Mouse (Mus musculus) left cerebral cortex, adult 8-10 months (tissue): ENCODE results near the gene Nipal1. TPM values are rescaled to one million over a fixed set of nuclear protein-coding genes. Genes with fewer than 3 reads are reported as not detected.

Experiments
- DNase-seq, 2 experiments: peaks; one replicate each; pipeline ENCODE4 v3.0.0; 2022; ENCODE audit warnings: low spot score in 2 of 2
- total RNA-seq, 4 experiments: library from RNA; stranded (reverse); gene quantifications; 2 replicates each; pipeline ENCODE4 v1.2.4; 2022

The Nipal1 gene
- not detected for total RNA-seq

- no peak for DNase-seq
Observed at GRCm38 (mm10) chr5:72647418-72647907, at the start of gene Nipal1. Gene Nipal1, plus strand, starts transcription at chr5:72647795.

- DNase-seq: no peak
Observed at GRCm38 (mm10) chr5:72601006-72601405, 46.6 kb upstream of the Nipal1 start.

DNA sequence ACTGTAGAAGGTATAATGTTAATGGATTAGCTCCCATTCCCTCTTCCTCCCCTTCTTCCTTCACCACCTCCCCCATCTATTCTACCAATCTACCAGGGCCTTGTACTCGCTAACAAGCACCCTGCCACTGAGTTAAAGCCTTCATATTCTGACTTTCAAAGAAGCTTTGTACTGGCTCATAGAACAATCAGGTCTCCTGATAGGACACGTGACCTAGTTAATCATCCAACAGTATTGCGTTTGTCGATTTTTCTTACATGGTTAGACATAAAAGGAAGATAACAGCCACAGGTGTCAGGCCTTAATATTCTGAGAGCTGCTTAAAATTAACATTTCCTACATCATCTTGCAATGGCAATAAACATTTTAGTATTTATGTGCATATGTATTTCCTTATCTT is 44.5 kb upstream of the Nipal1 start:
- no peak for DNase-seq

DNA sequence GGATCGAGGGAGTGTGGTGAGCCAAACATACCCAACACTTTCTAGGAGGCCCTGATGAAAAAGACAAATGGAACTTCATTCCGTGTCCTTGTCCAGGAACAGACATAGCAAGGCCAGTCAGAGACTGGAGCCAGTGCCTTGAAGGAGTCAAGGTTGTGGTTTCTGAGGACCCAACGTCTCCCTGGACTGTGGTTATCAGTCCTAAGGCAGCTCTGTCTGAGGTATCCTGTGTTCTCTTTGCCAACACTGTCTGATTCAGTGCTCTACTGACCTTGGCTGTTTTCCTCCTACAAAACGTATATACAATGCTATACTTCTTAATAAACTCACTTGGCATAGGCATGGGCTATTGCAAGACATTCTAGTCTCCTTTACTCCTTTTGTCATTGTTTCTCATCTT is 30.2 kb upstream of the Nipal1 start:
- DNase-seq: no peak

DNA sequence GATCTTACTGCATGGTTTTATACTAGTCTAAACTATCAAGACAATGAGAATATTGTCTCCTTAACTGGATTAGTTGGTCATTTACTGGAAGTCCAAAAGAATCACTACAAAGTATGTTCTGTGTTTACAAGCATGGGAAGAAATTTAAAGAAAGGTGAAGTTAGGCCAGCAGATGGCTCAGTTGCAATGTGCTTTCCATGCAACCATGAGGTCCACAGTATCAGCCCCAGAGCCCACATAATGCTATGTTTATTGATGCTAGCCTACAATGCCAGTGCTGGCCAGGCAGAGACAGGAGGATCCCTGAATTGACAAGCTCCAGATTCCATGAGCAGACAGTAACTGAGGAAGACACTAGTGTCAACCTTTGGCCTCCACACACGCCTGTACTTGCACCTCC is 26.6 kb upstream of the Nipal1 start:
- no peak for DNase-seq

GRCm38 (mm10) chr5:72630026-72630425 is 17.6 kb upstream of the Nipal1 start:
- no peak for DNase-seq

DNA sequence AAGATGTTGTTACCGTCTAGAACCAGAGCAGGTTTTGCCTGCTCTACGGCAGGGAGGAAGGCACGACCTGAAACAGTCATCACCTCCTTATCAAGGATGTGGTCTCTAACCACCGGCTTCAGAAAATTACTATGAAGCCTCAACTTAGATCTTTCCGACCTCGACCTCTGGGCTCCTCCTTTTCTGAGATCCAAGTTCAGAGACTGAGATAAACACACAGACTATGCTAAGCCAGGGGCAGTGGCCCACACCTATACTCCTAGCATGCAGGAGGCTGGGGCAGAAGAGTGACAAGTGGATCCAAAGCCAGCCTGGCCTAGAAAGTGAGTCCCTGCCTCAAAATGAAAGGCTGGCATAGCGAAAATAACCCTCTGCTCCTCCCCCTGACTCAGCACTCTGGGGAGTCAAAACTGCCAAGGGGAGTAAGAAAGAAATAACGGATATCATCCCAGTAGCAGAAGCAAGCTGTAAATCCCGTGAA is 12.8 kb upstream of the Nipal1 start:
- no peak for DNase-seq

DNA sequence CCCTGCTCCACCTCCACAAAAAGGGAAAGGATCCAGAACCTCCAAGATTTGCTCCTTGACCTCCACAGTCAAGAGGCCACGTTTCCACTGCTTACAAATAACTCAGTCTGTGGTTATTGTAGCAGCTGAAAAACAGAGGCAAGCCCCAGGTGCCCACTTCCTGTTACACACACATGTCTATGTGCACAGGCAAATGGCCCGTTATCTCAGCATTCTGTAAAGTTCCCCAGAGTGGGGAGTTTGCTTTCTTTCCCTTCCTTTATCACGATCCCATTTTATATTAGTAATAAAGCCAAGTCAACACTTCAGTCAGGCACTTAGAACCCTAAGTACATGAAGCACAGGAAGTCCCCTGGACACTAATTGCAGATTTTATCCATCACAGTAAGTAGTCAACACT is 11.5 kb upstream of the Nipal1 start:
- no peak for DNase-seq

DNA sequence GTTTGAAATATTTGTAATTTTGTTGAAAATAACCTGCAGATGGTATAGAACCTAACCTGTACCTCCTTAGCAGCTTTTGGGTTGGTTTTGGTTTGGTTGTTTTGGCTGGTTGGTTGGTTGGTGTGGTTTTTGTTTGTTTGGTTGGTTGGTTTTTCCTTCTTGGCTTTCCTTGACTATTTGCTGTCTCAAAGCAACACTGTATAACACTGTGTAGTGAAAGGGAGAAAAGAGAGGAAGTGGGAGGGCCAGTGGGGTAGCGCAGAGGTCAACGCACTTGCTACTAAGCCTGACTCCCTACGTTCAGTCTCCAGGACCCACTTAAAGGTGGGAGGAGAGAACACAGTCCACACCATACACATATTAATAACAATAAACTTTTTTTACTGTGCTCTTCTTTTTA is 11.0 kb upstream of the Nipal1 start:
- no peak for DNase-seq

GRCm38 (mm10) chr5:72640072-72640471 is 7.5 kb upstream of the Nipal1 start:
- no peak for DNase-seq

- DNase-seq: no peak
Observed at GRCm38 (mm10) chr5:72643655-72644054, 3.9 kb upstream of the Nipal1 start.

DNA sequence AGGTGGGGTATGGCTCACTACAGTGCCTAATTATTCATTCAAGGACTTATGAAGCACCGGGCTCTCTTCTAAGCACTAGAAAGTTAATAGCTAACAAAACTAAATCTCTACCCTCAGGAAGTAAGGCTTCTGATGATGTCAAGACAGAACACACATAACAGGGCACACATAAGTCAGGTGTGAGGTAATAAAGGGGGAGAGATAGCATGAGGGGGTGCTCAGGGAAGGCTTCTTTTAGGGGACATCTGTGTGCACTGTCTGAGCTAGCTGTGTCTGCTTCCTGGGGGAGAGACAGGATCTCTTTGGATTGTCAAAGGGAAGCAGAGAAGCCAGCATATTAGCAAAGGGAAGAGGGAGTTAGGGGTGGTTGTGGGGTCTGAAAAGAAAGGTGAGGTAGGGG is 3.4 kb upstream of the Nipal1 start, which contains the start of gene Cnga1:
Gene Cnga1, minus strand, starts transcription at position 101 of the 400 bp plus-strand sequence.
- no peak for DNase-seq

- no peak for DNase-seq
Observed at GRCm38 (mm10) chr5:72646131-72646530, 1.5 kb upstream of the Nipal1 start.

GRCm38 (mm10) chr5:72646996-72647395 is 599 bp upstream of the Nipal1 start:
- no peak for DNase-seq

GRCm38 (mm10) chr5:72647958-72648595 is 482 bp downstream of the Nipal1 start:
- DNase-seq: no peak

DNA sequence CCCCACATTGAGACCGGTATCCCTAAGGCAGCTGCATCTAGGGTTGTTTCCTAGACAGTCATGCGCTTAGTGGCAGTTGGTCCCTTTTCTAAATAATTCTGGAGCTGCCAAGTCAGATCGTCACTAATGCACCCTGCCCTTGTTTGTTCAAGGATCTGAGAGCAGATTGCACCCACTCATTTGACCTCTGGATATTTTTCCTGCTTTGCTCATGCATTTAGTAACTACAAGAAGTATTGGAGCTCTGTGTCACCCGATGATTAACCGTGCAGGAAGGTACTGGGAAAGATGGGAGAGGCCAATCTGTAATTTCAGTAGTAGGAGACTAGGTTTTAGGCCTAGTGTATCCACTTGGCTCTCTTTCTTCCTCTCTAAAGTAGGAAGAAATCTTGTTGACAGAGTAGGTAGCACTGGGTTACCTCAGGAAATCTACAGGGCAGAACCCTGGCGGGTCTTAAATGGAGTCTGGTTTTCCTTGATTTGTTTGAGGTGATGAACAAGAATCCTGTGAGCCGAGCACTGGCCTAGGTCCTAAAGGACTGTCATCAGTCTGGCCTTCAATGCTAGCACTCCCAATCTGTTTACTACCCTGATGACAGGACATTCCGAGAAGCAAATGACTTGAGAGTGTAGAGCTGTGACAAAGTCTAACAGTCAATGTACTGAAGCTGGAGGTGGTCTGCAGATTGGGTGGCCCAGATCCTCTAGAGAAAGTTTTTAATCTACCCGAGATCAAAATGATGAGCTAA is 1.6 kb downstream of the Nipal1 start:
- no peak for DNase-seq

GRCm38 (mm10) chr5:72653068-72653674 is 5.6 kb downstream of the Nipal1 start:
- no peak for DNase-seq

DNA sequence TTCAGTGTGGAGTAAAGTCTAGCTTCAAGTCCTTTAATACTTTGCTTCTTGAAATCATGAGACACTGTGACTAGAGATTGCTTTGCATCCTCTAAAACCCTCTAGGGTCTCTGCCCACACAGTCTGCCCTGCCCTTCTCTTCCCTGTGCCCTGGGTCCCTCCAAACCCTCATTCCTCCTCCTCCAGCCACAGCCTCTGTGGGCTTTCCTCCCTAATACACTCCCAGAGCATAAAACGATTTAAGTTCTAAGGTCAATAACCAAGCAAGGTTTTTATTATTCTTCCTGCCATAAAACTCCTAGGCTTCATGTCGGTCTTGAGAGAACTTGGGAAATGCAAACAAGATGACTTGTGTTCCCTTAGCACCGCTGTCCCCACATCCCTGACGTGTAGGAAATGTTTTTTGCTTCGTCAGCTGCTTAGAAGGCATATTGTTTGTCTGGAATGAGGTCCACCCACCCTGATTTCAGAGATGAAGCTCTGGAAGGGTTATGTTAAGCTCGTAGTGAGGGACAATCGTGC is 8.7 kb downstream of the Nipal1 start:
- no peak for DNase-seq

DNA sequence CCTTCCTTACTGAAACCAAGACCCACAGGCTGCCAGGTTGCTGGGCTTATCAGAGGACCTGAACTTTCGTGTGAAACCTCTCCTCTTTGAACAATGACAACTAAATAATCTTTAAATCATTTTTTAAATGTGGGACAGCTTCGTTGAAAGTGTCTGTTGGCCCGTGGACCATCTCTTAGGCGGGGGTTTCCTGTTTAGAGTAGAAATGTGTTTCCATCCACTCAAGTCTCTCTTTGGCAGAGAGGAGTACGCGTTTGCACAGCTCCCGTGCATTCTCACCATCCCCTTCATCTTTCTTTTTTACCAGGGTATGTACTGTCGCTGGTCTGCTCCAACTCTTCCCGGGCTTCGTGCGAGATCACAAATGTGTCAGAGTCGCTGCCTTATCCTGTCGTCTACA is 10.8 kb downstream of the Nipal1 start:
- DNase-seq: no peak

DNA sequence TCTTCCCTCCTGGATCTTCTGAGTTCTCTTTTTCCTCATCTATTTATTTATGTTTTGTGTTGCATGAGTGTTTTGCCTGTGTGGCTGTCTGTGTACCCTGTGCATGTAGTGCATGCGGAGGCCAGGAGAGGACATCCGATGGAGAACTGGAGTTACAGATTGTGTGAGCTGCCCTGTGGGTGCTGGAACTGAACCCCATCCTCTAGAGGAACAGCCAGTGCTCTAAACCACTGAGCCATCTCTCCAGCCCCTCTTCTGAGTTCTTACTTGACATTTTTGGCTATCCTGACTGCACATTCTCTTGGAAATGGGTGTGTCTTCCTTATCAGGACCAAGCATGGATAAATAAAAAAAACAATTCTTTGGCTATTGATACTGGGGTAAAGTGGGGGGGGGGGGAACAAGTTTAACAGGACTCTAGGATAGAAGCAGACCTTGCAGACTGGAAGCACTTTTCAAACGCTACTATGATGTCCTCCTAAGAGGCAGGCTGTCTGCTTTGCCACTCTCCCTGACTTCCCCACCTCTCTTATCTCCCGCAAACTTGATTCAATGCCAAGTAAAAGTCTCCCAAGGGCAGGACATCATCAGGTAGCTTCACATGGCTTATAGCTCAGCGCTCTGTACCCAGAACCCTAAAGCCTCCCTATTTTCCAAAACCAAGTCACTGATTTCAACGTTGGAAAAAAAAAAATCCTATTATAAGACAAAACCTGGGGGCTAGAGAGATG is 13.6 kb downstream of the Nipal1 start:
- DNase-seq: no peak

GRCm38 (mm10) chr5:72664126-72664525 is 16.5 kb downstream of the Nipal1 start:
- DNase-seq: no peak
